Mouse (Mus musculus) olfactory bulb, adult 2 months (tissue): ENCODE results near the gene Rfxap. TPM values are rescaled to one million over a fixed set of nuclear protein-coding genes. Genes with fewer than 3 reads are reported as not detected.

ENCODE experiments used
- H3K27ac ChIP-seq: fragments of 200-500 bp; 2 replicates; pipeline ENCODE4 v1.5.1; 2012; ENCODE audit warnings: low read depth, low read length; ENCODE audit not compliant: insufficient read depth
- H3K4me1 ChIP-seq: fragments of 200-500 bp; 2 replicates; pipeline ENCODE4 v1.6.1; 2012; ENCODE audit warnings: low read length; ENCODE audit not compliant: control insufficient read depth, insufficient read depth
- H3K4me3 ChIP-seq: fragments of 200-500 bp; 2 replicates; pipeline ENCODE4 v1.5.1; 2012; ENCODE audit warnings: mild to moderate bottlenecking, low read depth, low read length, moderate library complexity; ENCODE audit not compliant: insufficient read depth
- CTCF ChIP-seq: fragments of 200-500 bp; IDR thresholded peaks from 2 replicates; pipeline ENCODE4 v1.5.1; 2012; ENCODE audit warnings: low read depth, mild to moderate bottlenecking, low read length, moderate library complexity; ENCODE audit not compliant: insufficient read depth
- POLR2A ChIP-seq: fragments of 200-500 bp; IDR thresholded peaks from 2 replicates; pipeline ENCODE4 v1.6.1; 2012; ENCODE audit warnings: mild to moderate bottlenecking, low read depth, low read length, moderate library complexity; ENCODE audit not compliant: insufficient read depth
- WGBS: fragments of 180-500 bp; shearing (Covaris S2); methylation state at CpG from one replicate; pipeline ENCODE4 v1.1.7; 2018; 5-methylcytosine and 5-hydroxymethylcytosine counted together
- polyA plus RNA-seq: library from polyadenylated mRNA; stranded (reverse); fragments of >200 nt; gene quantifications from 2 replicates; pipeline ENCODE4 v1.2.4, GENCODE M21; 2012; ENCODE audit warnings: low replicate concordance; ENCODE audit not compliant: missing spikeins, insufficient read depth, insufficient read length

Rfxap gene
- polyA plus RNA-seq, 1 experiment = not detected

DNA sequence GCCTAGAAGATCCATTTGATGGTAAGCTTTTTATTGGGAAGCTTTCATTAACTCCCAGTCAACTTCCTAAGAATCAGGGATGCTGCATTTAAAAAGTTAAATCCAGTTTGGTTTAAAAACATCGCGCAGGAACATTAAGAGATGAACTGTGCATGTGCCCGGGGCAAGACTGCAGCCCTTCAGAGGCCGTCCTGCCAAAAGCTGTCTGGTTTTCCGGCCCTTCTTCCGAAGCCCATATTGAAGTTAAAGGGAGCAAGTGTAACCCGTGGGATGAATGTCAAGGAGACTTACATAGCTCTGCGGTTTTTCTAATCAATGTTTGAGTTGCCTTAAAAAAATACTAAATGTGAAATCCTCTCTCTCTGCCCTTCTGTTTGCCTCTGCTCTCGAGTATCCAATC is 48.4 kb downstream of the Rfxap start:
- WGBS = 86% methylated on average over 9 of the region's 9 CpGs
- Histone ChIP-seq H3K4me1 (peaks cover 6% of the 10 kb centered on the region), H3K4me3 (no peak overlapping the region), H3K27ac (no peak overlapping the region)
- TF ChIP-seq POLR2A (no peak), CTCF (no peak)

DNA sequence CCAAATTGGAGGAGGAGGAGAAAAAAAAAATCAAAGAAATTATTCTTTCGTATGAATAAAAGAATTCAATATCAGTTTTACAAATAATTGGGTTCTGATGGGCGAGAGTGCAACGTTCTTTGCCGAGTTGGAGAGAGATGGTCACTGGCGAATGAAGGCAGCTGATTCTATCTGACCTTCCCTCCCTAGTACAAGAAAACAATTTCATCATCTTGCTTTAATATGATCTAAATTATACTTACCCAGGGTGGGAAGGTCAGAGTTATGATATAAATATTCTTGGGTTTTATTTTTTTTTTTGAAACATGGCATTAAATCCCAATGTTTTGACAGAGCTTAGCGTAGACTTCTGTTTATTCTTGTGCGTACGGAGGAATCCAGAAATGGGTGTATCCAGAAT is 50.1 kb downstream of the Rfxap start:
- 83% methylated on average over 8 of the region's 8 CpGs for WGBS

DNA sequence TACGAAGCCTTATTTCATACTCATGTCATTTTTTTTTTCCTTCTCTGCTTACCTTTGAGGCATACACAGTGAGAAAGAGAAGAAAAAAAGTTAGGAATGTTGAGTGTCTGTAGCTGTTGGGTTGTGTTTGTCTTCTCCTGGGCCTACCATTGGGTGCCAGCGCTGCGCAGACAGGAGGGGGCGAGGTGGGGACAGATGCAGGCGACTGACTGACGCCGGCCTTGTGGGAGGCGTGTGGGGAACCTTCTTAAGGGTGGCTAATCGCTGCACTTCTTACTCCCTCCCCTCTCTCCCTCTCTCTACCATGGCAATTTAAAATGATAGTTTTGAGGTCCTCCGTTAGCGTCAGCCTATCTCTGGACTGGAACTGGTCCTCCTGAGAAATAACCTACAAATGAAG is 51.5 kb downstream of the Rfxap start:
- 4% methylated on average over 11 of the region's 11 CpGs for WGBS
- Histone ChIP-seq H3K4me1 (peaks cover 3% of the 10 kb centered on the region; the same call in 1 of the 2 replicates), H3K27ac (no peak overlapping the region), H3K4me3 (peak overlapping the region; percentile 76)
- TF ChIP-seq CTCF (no peak), POLR2A (no peak)

More for the DNA sequence above, 50.1 kb downstream of the Rfxap start:
- Histone ChIP-seq H3K27ac (no peak overlapping the region), H3K4me3 (no peak overlapping the region), H3K4me1 (peaks cover 3% of the 10 kb centered on the region; the same call in 1 of the 2 replicates)
- TF ChIP-seq CTCF = no peak
- no peak for TF ChIP-seq POLR2A

DNA sequence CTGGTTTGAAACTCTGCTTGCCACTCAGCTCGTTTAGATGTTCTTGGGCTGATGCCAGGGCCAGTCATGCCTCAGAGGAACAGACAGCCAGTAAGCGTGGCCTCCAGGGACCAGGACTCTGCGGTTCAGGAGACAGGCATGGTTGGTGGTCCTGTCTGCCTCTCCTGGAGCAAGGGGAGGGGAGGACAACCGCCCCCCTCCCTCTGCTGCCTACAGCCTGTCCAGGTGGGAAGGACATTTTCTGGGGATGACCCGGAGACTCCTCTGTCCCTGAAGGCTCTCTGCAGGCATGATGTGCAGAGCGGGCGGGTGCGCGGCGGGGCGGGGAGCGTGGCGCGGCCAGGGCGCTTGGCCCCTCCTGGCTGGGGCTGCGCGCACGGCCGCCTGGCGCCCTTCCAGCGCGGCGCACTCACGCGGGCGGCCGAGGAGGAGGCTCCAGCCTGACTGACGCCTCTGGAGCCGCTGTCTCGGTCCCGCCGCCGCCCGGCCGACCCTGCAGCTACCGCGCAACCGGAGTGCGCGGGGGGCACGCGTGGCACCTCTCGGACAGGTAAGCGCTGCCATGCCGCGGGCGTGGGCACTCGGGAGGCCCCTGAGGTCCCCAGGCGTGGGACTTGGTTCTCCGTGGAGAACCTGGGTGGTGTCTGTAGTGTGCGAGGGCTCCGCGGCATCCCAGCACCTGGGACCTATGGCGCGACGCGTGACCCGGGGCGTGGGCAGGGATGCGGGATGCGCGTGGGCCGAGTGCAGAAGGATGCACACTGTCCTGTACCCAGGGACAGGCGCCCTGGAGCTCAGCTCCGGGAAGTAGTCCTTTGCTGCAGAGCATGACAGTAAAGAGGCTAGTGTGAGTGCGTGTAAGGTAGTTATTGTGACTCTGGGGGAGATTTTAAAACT is 52.2 kb downstream of the Rfxap start, which contains the start of gene Smad9:
Gene Smad9, plus strand, starts transcription at position 438 of the 897 bp plus-strand sequence.
- peak within 1 kb of the TSS; percentile 76 for H3K4me3 ChIP-seq
- peaks cover 3% of the 10 kb centered on the region; the same call in 1 of the 2 replicates for H3K4me1 ChIP-seq
- TF ChIP-seq CTCF (no peak), POLR2A (no peak)
- WGBS = under 1% methylated on average over 66 of the region's 66 CpGs
- no peak within 1 kb of the TSS for H3K27ac ChIP-seq

DNA sequence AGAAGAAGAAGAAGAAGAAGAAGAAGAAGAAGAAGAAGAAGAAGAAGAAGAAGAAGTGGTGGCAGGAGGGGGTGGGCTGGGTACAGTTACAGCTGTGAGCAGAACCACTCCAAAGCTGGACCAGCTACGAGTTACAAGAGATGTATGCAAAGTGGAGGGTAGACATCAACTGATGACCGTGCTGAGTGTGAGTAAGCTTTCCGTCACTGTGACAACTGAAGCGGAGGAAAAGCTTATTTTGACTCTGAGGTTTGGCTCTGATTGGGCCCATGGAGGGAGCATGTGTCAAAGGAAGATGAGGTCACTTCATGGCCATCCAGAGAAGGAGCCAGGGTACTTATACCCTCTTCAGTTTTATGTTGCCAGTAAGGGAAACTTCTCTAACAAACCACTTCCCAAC is 54.2 kb downstream of the Rfxap start:
- H3K4me1 ChIP-seq = peaks cover 3% of the 10 kb centered on the region; the same call in 1 of the 2 replicates
- no peak overlapping the region for H3K4me3 ChIP-seq
- 86% methylated on average over 4 of the region's 4 CpGs for WGBS
- no peak overlapping the region for H3K27ac ChIP-seq
- no peak for TF ChIP-seq CTCF
- no peak for TF ChIP-seq POLR2A

Other genes starting within 250 kb of the Rfxap start
- not detected in 2 replicates for gene Supt20, start 115.0 kb downstream of the Rfxap start, polyA plus RNA-seq
- gene Gm21958, start 93.4 kb downstream of the Rfxap start, polyA plus RNA-seq = not detected in 2 replicates
- not detected in 2 replicates for gene Exosc8, start 72.4 kb downstream of the Rfxap start, polyA plus RNA-seq
- gene Alg5, start 72.3 kb downstream of the Rfxap start, polyA plus RNA-seq = not detected in 2 replicates
- gene Smad9, start 52.2 kb downstream of the Rfxap start, polyA plus RNA-seq = not detected in 2 replicates
- not detected in 2 replicates for gene Sertm1, start 108.1 kb upstream of the Rfxap start, polyA plus RNA-seq
- gene Ccna1, start 247.7 kb upstream of the Rfxap start, polyA plus RNA-seq = not detected in 2 replicates